Mouse (Mus musculus) fibroblast of lung, adult 2 months (primary cell): ENCODE results near the gene Il34.

ENCODE experiments used
- DNase-seq: peaks from one replicate; pipeline ENCODE4 v3.0.0-alpha.2; 2011; ENCODE audit warnings: low read depth

Il34 gene

GRCm38 (mm10) chr8:110805669-110806068 is at the start of gene Il34:
Gene Il34 (minus strand): TSS chr8:110805924.
- DNase-seq: no peak

- DNase-seq: no peak
Measured at GRCm38 (mm10) chr8:110851186-110851585, 45.5 kb upstream of the Il34 start.

- DNase-seq: no peak
Measured at GRCm38 (mm10) chr8:110847645-110848495, 42.1 kb upstream of the Il34 start.

- DNase-seq: no peak
Measured at GRCm38 (mm10) chr8:110847171-110847549, 41.4 kb upstream of the Il34 start.

- peak; percentile 83 for DNase-seq
Measured at GRCm38 (mm10) chr8:110846405-110847170, 40.9 kb upstream of the Il34 start, which contains the start of the genes Cog4 and Sf3b3. Gene Cog4 (plus strand): TSS chr8:110846600. Gene Sf3b3 (minus strand): TSS chr8:110846787.

- no peak for DNase-seq
Measured at GRCm38 (mm10) chr8:110845821-110846404, 40.2 kb upstream of the Il34 start.

GRCm38 (mm10) chr8:110844941-110845340 is 39.2 kb upstream of the Il34 start:
- no peak for DNase-seq

- no peak for DNase-seq
Measured at GRCm38 (mm10) chr8:110843207-110843606, 37.5 kb upstream of the Il34 start.

GRCm38 (mm10) chr8:110842012-110842574 is 36.4 kb upstream of the Il34 start:
- DNase-seq: no peak

GRCm38 (mm10) chr8:110831956-110832355 is 26.2 kb upstream of the Il34 start:
- DNase-seq: no peak

- no peak for DNase-seq
Measured at GRCm38 (mm10) chr8:110828511-110828910, 22.8 kb upstream of the Il34 start.

GRCm38 (mm10) chr8:110824861-110825260 is 19.1 kb upstream of the Il34 start:
- no peak for DNase-seq

- DNase-seq: no peak
Measured at GRCm38 (mm10) chr8:110821960-110822359, 16.2 kb upstream of the Il34 start.

- DNase-seq: no peak
Measured at GRCm38 (mm10) chr8:110820257-110820656, 14.5 kb upstream of the Il34 start.

- DNase-seq: peak; percentile 68
Measured at GRCm38 (mm10) chr8:110818593-110818992, 12.9 kb upstream of the Il34 start.

- DNase-seq: no peak
Measured at GRCm38 (mm10) chr8:110816990-110817389, 11.3 kb upstream of the Il34 start.

GRCm38 (mm10) chr8:110815308-110815707 is 9.6 kb upstream of the Il34 start:
- peak; percentile 79 for DNase-seq

GRCm38 (mm10) chr8:110813081-110813812 is 7.5 kb upstream of the Il34 start:
- DNase-seq: no peak

GRCm38 (mm10) chr8:110812349-110813080 is 6.8 kb upstream of the Il34 start:
- no peak for DNase-seq

- no peak for DNase-seq
Measured at GRCm38 (mm10) chr8:110811793-110812192, 6.1 kb upstream of the Il34 start.

GRCm38 (mm10) chr8:110811116-110811515 is 5.4 kb upstream of the Il34 start:
- no peak for DNase-seq
